Comparison of ENCODE assay signal across 8 mouse cellular contexts in the genomic region with DNA sequence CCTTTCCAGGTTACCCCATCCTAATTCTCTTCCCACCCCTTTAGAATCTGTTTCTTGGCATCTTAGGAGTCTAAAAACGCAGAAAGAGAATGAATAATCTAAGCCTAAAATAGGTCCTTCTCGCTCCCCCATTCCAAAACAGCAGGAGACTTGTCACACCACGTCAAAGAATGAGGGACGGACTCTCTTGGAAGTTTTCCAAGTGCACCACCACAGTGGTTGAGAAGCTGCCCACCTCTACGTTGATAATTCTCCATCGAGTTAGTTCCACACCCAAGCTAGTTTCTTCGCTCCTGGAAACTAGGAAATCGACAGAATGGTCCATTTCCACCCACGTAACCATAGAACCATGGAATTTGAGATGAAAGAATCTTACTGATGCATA. TPM values are rescaled to one million over a fixed set of nuclear protein-coding genes. Genes with fewer than 3 reads are reported as not detected.
DNase-seq lines count a peak whose midpoint lies in the region; ATAC-seq and TF ChIP-seq lines count a peak whose summit lies in the region.

No protein-coding gene starts in this region.

- no peak for ATAC-seq in heart, embryonic 11.5 days (replicated peaks; ENCODE audit: insufficient number of reproducible peaks, low FRiP score, low TSS enrichment)
- ATAC-seq in forebrain, embryonic 11.5 days (replicated peaks; ENCODE audit: low FRiP score) = no peak
- no peak for ATAC-seq in midbrain, embryonic 15.5 days (replicated peaks)

- peaks cover 21% of the 10 kb centered on the region for H3K4me1 ChIP-seq in heart, embryonic 11.5 days (ENCODE audit: control insufficient read depth, insufficient read depth, low read length)
- H3K4me1 ChIP-seq in ES-Bruce4 (ENCODE audit: control insufficient read depth, insufficient read depth, low read length) = no peaks in the 10 kb centered on the region
- H3K4me1 ChIP-seq in forebrain, embryonic 11.5 days (replicated peaks; ENCODE audit: control insufficient read depth, insufficient read depth, low read length) = no peaks in the 10 kb centered on the region
- H3K4me1 ChIP-seq in midbrain, embryonic 15.5 days = peaks cover 18% of the 10 kb centered on the region

- H3K9ac ChIP-seq in heart, embryonic 11.5 days (ENCODE audit: low read depth, low read length) = peak overlapping the region; percentile 100
- peak overlapping the region; percentile 98 for H3K9ac ChIP-seq in ES-Bruce4 (ENCODE audit: low read depth, poor library complexity, severe bottlenecking)
- H3K9ac ChIP-seq in forebrain, embryonic 11.5 days (ENCODE audit: low read length) = peak overlapping the region; percentile 98
- H3K9ac ChIP-seq in midbrain, embryonic 15.5 days = peak overlapping the region; percentile 97

- no peak for TF ChIP-seq POLR2A in ES-Bruce4 (IDR thresholded peaks at IDR 0.05; ENCODE audit: insufficient read depth, low read length)

- TF ChIP-seq EP300 in ES-Bruce4 (IDR thresholded peaks at IDR 0.05; ENCODE audit: insufficient read depth, low read depth, low read length) = no peak

- no peaks in the 10 kb centered on the region for H3K27me3 ChIP-seq in heart, embryonic 11.5 days (ENCODE audit: control insufficient read depth, insufficient read depth, low read length)
- peaks cover 5% of the 10 kb centered on the region for H3K27me3 ChIP-seq in ES-Bruce4 (ENCODE audit: control insufficient read depth, insufficient read depth, low read length, poor library complexity, severe bottlenecking)
- no peaks in the 10 kb centered on the region; the same call in 1 of the 2 replicates for H3K27me3 ChIP-seq in forebrain, embryonic 11.5 days (ENCODE audit: control insufficient read depth, insufficient read depth, low read length)
- H3K27me3 ChIP-seq in midbrain, embryonic 15.5 days (replicated peaks) = no peaks in the 10 kb centered on the region

- peak overlapping the region; percentile 89 for H3K4me3 ChIP-seq in heart, embryonic 11.5 days (ENCODE audit: low read depth, low read length)
- peak overlapping the region; percentile 61 for H3K4me3 ChIP-seq in ES-Bruce4 (ENCODE audit: low read depth, low read length)
- H3K4me3 ChIP-seq in forebrain, embryonic 11.5 days (ENCODE audit: low read depth, low read length) = peak overlapping the region; percentile 86
- H3K4me3 ChIP-seq in left cerebral cortex, adult 2 months = peak overlapping the region; percentile 91
- H3K4me3 ChIP-seq in midbrain, embryonic 15.5 days = peak overlapping the region; percentile 87

- H3K9me3 ChIP-seq in heart, embryonic 11.5 days (replicated peaks; ENCODE audit: control insufficient read depth, low read length) = no peaks in the 10 kb centered on the region
- H3K9me3 ChIP-seq in ES-Bruce4 (replicated peaks; ENCODE audit: control insufficient read depth, insufficient read depth, low read length, poor library complexity, severe bottlenecking) = no peaks in the 10 kb centered on the region
- H3K9me3 ChIP-seq in forebrain, embryonic 11.5 days (ENCODE audit: control insufficient read depth, low read length) = no peaks in the 10 kb centered on the region
- no peaks in the 10 kb centered on the region for H3K9me3 ChIP-seq in midbrain, embryonic 15.5 days

- peak overlapping the region; percentile 72 for H3K4me2 ChIP-seq in heart, embryonic 11.5 days
- peak overlapping the region; percentile 80 for H3K4me2 ChIP-seq in forebrain, embryonic 11.5 days (ENCODE audit: low read depth, low read length, severe bottlenecking)
- peak overlapping the region; percentile 75 for H3K4me2 ChIP-seq in midbrain, embryonic 15.5 days

- H3K36me3 ChIP-seq in heart, embryonic 11.5 days (ENCODE audit: control insufficient read depth, insufficient read depth, low read length) = no peaks in the 10 kb centered on the region
- H3K36me3 ChIP-seq in ES-Bruce4 (ENCODE audit: control insufficient read depth, insufficient read depth, low read length, poor library complexity, severe bottlenecking) = no peaks in the 10 kb centered on the region
- H3K36me3 ChIP-seq in forebrain, embryonic 11.5 days (ENCODE audit: control insufficient read depth, insufficient read depth, low read length) = no peaks in the 10 kb centered on the region
- H3K36me3 ChIP-seq in midbrain, embryonic 15.5 days (replicated peaks) = no peaks in the 10 kb centered on the region

- no peak for DNase-seq in heart, postnatal 4 days
- DNase-seq in forebrain, embryonic 11.5 days (ENCODE audit: low spot score) = no peak
- peak; percentile 18 to 43 for DNase-seq in left cerebral cortex, adult 2 months (ENCODE audit: extremely low spot score in 1 of 2, low spot score in 2 of 2)
- DNase-seq in gastrocnemius, postnatal 4 days (ENCODE audit: low spot score in 2 of 2) = no peak
- no peak for DNase-seq in ovary, adult 18-20 months (ENCODE audit: low spot score)

- intact Hi-C loops in left cerebral cortex, adult 2 months (cut with DNase I) = loop anchor here (1.0 to 10.0 kb wide), 5 partner anchors 37 to 160 kb away; partner anchors contain the start of gene Cstf3

- peak overlapping the region; percentile 100 for H3K27ac ChIP-seq in heart, embryonic 11.5 days (ENCODE audit: low read depth, low read length)
- no peak overlapping the region for H3K27ac ChIP-seq in ES-Bruce4 (ENCODE audit: insufficient read depth, low read length)
- H3K27ac ChIP-seq in forebrain, embryonic 11.5 days (ENCODE audit: low read depth, low read length) = peak overlapping the region; percentile 98; the same call in 1 of the 2 replicates
- H3K27ac ChIP-seq in left cerebral cortex, adult 2 months = peak overlapping the region; percentile 100
- peak overlapping the region; percentile 99 for H3K27ac ChIP-seq in midbrain, embryonic 15.5 days

- 11% methylated on average over 9 of the region's 9 CpGs for WGBS in heart, embryonic 11.5 days (ENCODE audit: insufficient replicate concordance)
- 15% methylated on average over 9 of the region's 9 CpGs for WGBS in forebrain, embryonic 11.5 days
- WGBS in midbrain, embryonic 15.5 days = 10% methylated on average over 9 of the region's 9 CpGs

- no peak for TF ChIP-seq CTCF in ES-Bruce4 (IDR thresholded peaks at IDR 0.05; ENCODE audit: low read depth, low read length)
- TF ChIP-seq CTCF in left cerebral cortex, adult 2 months (IDR thresholded peaks at IDR 0.05) = no peak

RNA-seq across cellular contexts. Expression of gene Hipk3, which starts 0.5 kb away (rescaled TPM):
- polyA plus RNA-seq in heart, embryonic 11.5 days (2014; fragmentation: Nextera tagmentation; extraction: Ambion mirVana) = 48.1 and 61.9 TPM in 2 replicates
- 100 to 1,000 TPM; 221 to 237 TPM for total RNA-seq in heart, postnatal 4 days (2021)
- 20.5 and 22.6 TPM in 2 replicates for polyA plus RNA-seq in ES-Bruce4 (2011; ENCODE audit: insufficient read depth, insufficient read length, low read depth, missing spikeins)
- 9.4 and 12.0 TPM in 2 replicates for polyA plus RNA-seq in forebrain, embryonic 11.5 days (2014; fragmentation: Nextera tagmentation; extraction: Ambion mirVana)
- 100 to 1,000 TPM in 1 of 2 experiments, 10 to 100 TPM in 1; 95.6 to 101 TPM for total RNA-seq in left cerebral cortex, adult 2 months (2021)
- polyA plus RNA-seq in midbrain, embryonic 15.5 days (2015; fragmentation: Nextera tagmentation; extraction: Ambion mirVana) = 7.6 and 8.0 TPM in 2 replicates
- 100 to 1,000 TPM; 148 to 153 TPM for total RNA-seq in gastrocnemius, postnatal 4 days (2021)

Comparison
In these comparisons a context has a peak if more than half of its experiments do, and no peak if none do; other contexts are left out.
1. DNase-seq: peak in left cerebral cortex, adult 2 months (2 of 2); none in heart, postnatal 4 days (single experiment), forebrain, embryonic 11.5 days (single experiment), gastrocnemius, postnatal 4 days (0 of 2) and ovary, adult 18-20 months (single experiment).
2. Peak in every context shown above with its lines, with median percentiles within 50 percentile points of each other: H3K4me2 ChIP-seq, H3K4me3 ChIP-seq and H3K9ac ChIP-seq.